Mouse (Mus musculus): ENCODE results near the gene Unc5cl. TPM values are rescaled to one million over a fixed set of nuclear protein-coding genes. Genes with fewer than 3 reads are reported as not detected.

Unc5cl gene
- total RNA-seq (2014; fragmentation: Nextera tagmentation) (4.2 and 7.1 TPM in 2 replicates), total RNA-seq (2017) (5.1 and 5.7 TPM in 2 replicates)

- no peak for ATAC-seq (replicated peaks; ENCODE audit: low FRiP score, low TSS enrichment, poor library complexity, severe bottlenecking)
Observed at GRCm38 (mm10) chr17:48454688-48455087, at the start of gene Unc5cl. Gene Unc5cl, plus strand, starts transcription at chr17:48454901.

GRCm38 (mm10) chr17:48407154-48407553 lies 47.5 kb upstream of the Unc5cl start:
- ATAC-seq (replicated peaks; ENCODE audit: low FRiP score, low TSS enrichment, poor library complexity, severe bottlenecking), result peak; percentile 20; the same call in 1 of the 2 replicates

- no peak for ATAC-seq (replicated peaks; ENCODE audit: low FRiP score, low TSS enrichment, poor library complexity, severe bottlenecking)
Observed at GRCm38 (mm10) chr17:48407910-48408525, 46.7 kb upstream of the Unc5cl start.

- ATAC-seq (replicated peaks; ENCODE audit: low FRiP score, low TSS enrichment, poor library complexity, severe bottlenecking), result peak; percentile 29
Observed at GRCm38 (mm10) chr17:48408526-48409291, 46.0 kb upstream of the Unc5cl start.

- peak; percentile 75 for ATAC-seq (replicated peaks; ENCODE audit: low FRiP score, low TSS enrichment, poor library complexity, severe bottlenecking)
Observed at GRCm38 (mm10) chr17:48409380-48410298, 45.1 kb upstream of the Unc5cl start, which contains the start of the genes Nfya and Oard1. Gene Nfya, minus strand, starts transcription at chr17:48409906. Gene Oard1, plus strand, starts transcription at chr17:48410014.

- peak; percentile 49 for ATAC-seq (replicated peaks; ENCODE audit: low FRiP score, low TSS enrichment, poor library complexity, severe bottlenecking)
Observed at GRCm38 (mm10) chr17:48410299-48410785, 44.4 kb upstream of the Unc5cl start.

- ATAC-seq (replicated peaks; ENCODE audit: low FRiP score, low TSS enrichment, poor library complexity, severe bottlenecking), result no peak
Observed at GRCm38 (mm10) chr17:48411241-48411640, 43.5 kb upstream of the Unc5cl start.

- no peak for ATAC-seq (replicated peaks; ENCODE audit: low FRiP score, low TSS enrichment, poor library complexity, severe bottlenecking)
Observed at GRCm38 (mm10) chr17:48416011-48416410, 38.7 kb upstream of the Unc5cl start.

GRCm38 (mm10) chr17:48416425-48417195 lies 38.1 kb upstream of the Unc5cl start:
- ATAC-seq (replicated peaks; ENCODE audit: low FRiP score, low TSS enrichment, poor library complexity, severe bottlenecking), result peak; percentile 87

- peak; percentile 78 for ATAC-seq (replicated peaks; ENCODE audit: low FRiP score, low TSS enrichment, poor library complexity, severe bottlenecking)
Observed at GRCm38 (mm10) chr17:48417521-48417920, 37.2 kb upstream of the Unc5cl start.

- no peak for ATAC-seq (replicated peaks; ENCODE audit: low FRiP score, low TSS enrichment, poor library complexity, severe bottlenecking)
Observed at GRCm38 (mm10) chr17:48418174-48418573, 36.5 kb upstream of the Unc5cl start.

- no peak for ATAC-seq (replicated peaks; ENCODE audit: low FRiP score, low TSS enrichment, poor library complexity, severe bottlenecking)
Observed at GRCm38 (mm10) chr17:48418781-48419180, 35.9 kb upstream of the Unc5cl start.

- no peak for ATAC-seq (replicated peaks; ENCODE audit: low FRiP score, low TSS enrichment, poor library complexity, severe bottlenecking)
Observed at GRCm38 (mm10) chr17:48419571-48419970, 35.1 kb upstream of the Unc5cl start.

- no peak for ATAC-seq (replicated peaks; ENCODE audit: low FRiP score, low TSS enrichment, poor library complexity, severe bottlenecking)
Observed at GRCm38 (mm10) chr17:48424237-48424636, 30.5 kb upstream of the Unc5cl start.

- peak; percentile 95 for ATAC-seq (replicated peaks; ENCODE audit: low FRiP score, low TSS enrichment, poor library complexity, severe bottlenecking)
Observed at GRCm38 (mm10) chr17:48425823-48426612, 28.7 kb upstream of the Unc5cl start.

- ATAC-seq (replicated peaks; ENCODE audit: low FRiP score, low TSS enrichment, poor library complexity, severe bottlenecking), result no peak
Observed at GRCm38 (mm10) chr17:48426991-48427750, 27.5 kb upstream of the Unc5cl start.

- peak; percentile 31; the same call in 1 of the 2 replicates for ATAC-seq (replicated peaks; ENCODE audit: low FRiP score, low TSS enrichment, poor library complexity, severe bottlenecking)
Observed at GRCm38 (mm10) chr17:48427852-48428530, 26.7 kb upstream of the Unc5cl start.
